Mouse (Mus musculus): ENCODE results near the gene Bloc1s1.

DNA sequence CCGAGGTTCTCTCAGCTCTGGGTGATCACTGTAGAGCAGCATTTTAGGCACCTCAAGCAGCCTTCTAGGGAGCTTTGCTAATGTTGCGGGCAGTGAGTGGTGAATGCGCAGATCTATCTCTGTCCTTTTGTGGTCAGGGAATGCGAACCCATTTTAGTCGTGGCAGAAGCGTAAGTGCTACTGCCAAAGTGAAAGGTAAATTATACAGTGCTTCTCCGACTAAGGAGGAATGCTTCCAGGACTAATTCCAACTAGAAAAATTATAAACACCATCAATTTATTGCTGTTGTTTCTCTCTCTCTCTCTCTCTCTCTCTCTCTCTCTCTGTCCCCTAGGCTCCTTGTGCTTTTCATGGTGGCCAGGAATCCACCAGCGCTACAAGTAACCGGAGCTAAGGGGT lies at the start of gene Bloc1s1:
- TF ChIP-seq CTCF (IDR thresholded peaks at IDR 0.05; ENCODE audit: borderline replicate concordance, extremely low read depth, insufficient read depth, insufficient read length): no peak
- TF ChIP-seq POLR2A (IDR thresholded peaks at IDR 0.05; ENCODE audit: borderline replicate concordance, extremely low read depth, insufficient read depth, insufficient read length, poor library complexity, severe bottlenecking): no peak

Measured in brain, embryonic 14.5 days (tissue).